Mouse (Mus musculus): ENCODE measurements around the gene Ubash3a. TPM values are rescaled to one million over a fixed set of nuclear protein-coding genes. Genes with fewer than 3 reads are reported as not detected.

Ubash3a gene
- polyA plus RNA-seq, 1 experiment from 2014 or later: 0.50 TPM

DNA sequence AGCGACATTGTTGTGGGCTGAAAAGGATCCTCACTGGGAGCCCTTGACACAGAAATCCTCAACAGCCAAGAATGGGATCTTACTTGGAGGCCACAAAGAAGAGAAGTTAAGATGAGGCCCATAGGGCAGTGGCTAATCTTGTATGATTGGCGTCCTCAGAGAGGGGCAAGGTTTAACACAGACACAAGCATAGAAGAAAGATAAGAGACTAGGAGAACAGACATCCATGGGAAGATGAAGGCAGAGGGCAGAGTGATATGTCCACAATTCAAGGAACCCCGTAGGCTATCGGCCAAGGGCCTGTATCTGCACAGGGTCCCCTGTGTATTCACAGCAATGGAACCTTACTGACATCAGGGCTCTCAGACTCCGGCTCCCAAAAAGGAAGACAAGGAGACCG, 12.5 kb upstream of the Ubash3a start:
- no peak overlapping the region for H3K27ac ChIP-seq (replicated peaks in 1 of 2; ENCODE audit: control insufficient read depth in 1 of 2, insufficient read depth in 1 of 2, low read depth in 2 of 2, low read length in 2 of 2)
- H3K9me3 ChIP-seq (ENCODE audit: control insufficient read depth, low read length): no peaks in the 10 kb centered on the region
- no peaks in the 10 kb centered on the region for H3K27me3 ChIP-seq (ENCODE audit: control insufficient read depth, insufficient read depth, low read length)
- no peak overlapping the region for H3K4me3 ChIP-seq (ENCODE audit: control insufficient read depth in 1 of 2, insufficient read depth in 1 of 2, low read depth in 1 of 2, low read length in 2 of 2)
- WGBS: 71% methylated on average over 6 of the region's 6 CpGs
- H3K36me3 ChIP-seq (ENCODE audit: control insufficient read depth, insufficient read depth, low read length): no peaks in the 10 kb centered on the region
- H3K4me1 ChIP-seq (ENCODE audit: control insufficient read depth in 2 of 2, insufficient read depth in 2 of 2, low read length in 2 of 2): no peaks in the 10 kb centered on the region
- no peak overlapping the region for H3K9ac ChIP-seq (ENCODE audit: low read length)
- H3K4me2 ChIP-seq (ENCODE audit: low read length): no peak overlapping the region
- ATAC-seq (ENCODE audit: insufficient number of reproducible peaks, insufficient read depth, low FRiP score, low read depth): no peak

DNA sequence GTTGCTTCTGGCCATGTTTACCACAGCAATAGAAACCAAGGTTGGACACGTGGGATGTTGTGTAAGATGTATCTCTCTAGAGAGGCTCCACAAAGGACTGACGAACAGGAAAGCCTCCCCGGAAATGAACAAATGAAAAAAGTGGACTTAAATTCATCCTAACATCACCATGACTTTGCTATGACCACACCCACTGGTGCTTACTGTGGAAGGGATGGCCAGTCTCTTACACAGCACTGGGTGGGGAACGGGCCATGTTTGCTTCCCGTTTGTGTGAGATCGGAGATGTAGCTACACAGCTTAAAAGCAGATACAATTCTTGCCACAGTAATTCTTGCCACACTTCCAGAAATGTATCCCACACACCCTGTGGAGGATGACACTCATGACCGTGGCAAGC, 11.4 kb upstream of the Ubash3a start:
- ATAC-seq (ENCODE audit: insufficient number of reproducible peaks, insufficient read depth, low FRiP score, low read depth): no peak
- Histone ChIP-seq H3K4me1 (ENCODE audit: control insufficient read depth in 2 of 2, insufficient read depth in 2 of 2, low read length in 2 of 2) (no peaks in the 10 kb centered on the region), H3K9me3 (ENCODE audit: control insufficient read depth, low read length) (no peaks in the 10 kb centered on the region), H3K4me2 (ENCODE audit: low read length) (no peak overlapping the region), H3K9ac (ENCODE audit: low read length) (no peak overlapping the region), H3K4me3 (ENCODE audit: control insufficient read depth in 1 of 2, insufficient read depth in 1 of 2, low read depth in 1 of 2, low read length in 2 of 2) (no peak overlapping the region), H3K36me3 (ENCODE audit: control insufficient read depth, insufficient read depth, low read length) (no peaks in the 10 kb centered on the region), H3K27me3 (ENCODE audit: control insufficient read depth, insufficient read depth, low read length) (no peaks in the 10 kb centered on the region), H3K27ac (replicated peaks in 1 of 2; ENCODE audit: control insufficient read depth in 1 of 2, insufficient read depth in 1 of 2, low read depth in 2 of 2, low read length in 2 of 2) (no peak overlapping the region)
- 82% methylated on average over 7 of the region's 7 CpGs for WGBS

DNA sequence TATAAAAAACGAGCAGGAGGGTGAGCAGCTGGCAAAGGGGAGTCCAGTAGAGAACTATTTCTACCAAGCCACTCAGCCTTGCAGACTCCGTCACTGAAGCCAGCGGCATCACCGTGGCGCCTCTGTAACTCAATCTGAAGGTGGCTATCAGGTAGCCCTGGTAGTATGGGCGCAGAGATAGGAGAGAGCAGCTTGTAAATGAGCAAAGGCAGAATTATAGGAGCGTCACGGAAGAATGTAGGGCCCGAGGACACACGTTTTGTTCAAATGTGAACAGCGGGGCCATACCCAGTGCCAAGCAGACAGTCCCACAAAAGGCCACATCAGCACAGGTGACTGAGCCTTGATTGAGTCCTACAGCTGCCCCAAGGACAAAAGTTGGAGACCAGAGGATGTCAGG, 8.8 kb upstream of the Ubash3a start, which contains the start of gene Tmprss3:
Gene Tmprss3 (minus strand): TSS at position 101 of the 400 bp plus-strand sequence.
- no peak within 1 kb of the TSS for H3K4me3 ChIP-seq (ENCODE audit: control insufficient read depth in 1 of 2, insufficient read depth in 1 of 2, low read depth in 1 of 2, low read length in 2 of 2)
- no peak within 1 kb of the TSS for H3K4me2 ChIP-seq (ENCODE audit: low read length)
- no peak within 1 kb of the TSS for H3K27ac ChIP-seq (replicated peaks in 1 of 2; ENCODE audit: control insufficient read depth in 1 of 2, insufficient read depth in 1 of 2, low read depth in 2 of 2, low read length in 2 of 2)
- WGBS: 81% methylated on average over 11 of the region's 11 CpGs
- no peak within 1 kb of the TSS for H3K9ac ChIP-seq (ENCODE audit: low read length)
- no peaks in the 10 kb centered on the region for H3K36me3 ChIP-seq (ENCODE audit: control insufficient read depth, insufficient read depth, low read length)
- H3K27me3 ChIP-seq (ENCODE audit: control insufficient read depth, insufficient read depth, low read length): no peaks in the 10 kb centered on the region
- ATAC-seq (ENCODE audit: insufficient number of reproducible peaks, insufficient read depth, low FRiP score, low read depth): no peak
- H3K9me3 ChIP-seq (ENCODE audit: control insufficient read depth, low read length): no peaks in the 10 kb centered on the region
- H3K4me1 ChIP-seq (ENCODE audit: control insufficient read depth in 2 of 2, insufficient read depth in 2 of 2, low read length in 2 of 2): no peaks in the 10 kb centered on the region

DNA sequence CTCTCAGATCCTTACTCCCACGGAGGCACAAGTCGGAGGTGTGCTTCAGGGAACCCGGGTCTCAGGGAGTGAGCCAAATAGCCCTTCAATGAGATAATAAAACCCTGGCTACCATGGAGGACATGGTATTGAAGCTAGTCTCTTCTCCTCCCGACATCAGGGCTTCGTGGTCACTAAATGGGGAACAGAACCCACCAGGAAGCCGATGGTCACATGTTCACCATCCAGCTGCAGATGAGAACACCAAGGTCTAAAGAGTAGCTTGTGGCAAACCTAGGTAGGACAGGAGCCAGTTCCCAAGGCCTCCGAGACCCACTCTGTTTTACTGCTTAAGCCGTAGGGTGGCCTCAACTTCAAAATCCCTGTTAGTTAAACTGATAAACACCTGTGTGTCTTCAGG, 981 bp downstream of the Ubash3a start:
- H3K9ac ChIP-seq (ENCODE audit: low read length): no peak overlapping the region
- H3K27me3 ChIP-seq (ENCODE audit: control insufficient read depth, insufficient read depth, low read length): no peaks in the 10 kb centered on the region; the same call in 1 of the 2 replicates
- H3K4me2 ChIP-seq (ENCODE audit: low read length): no peak overlapping the region
- H3K36me3 ChIP-seq (ENCODE audit: control insufficient read depth, insufficient read depth, low read length): no peaks in the 10 kb centered on the region
- no peak overlapping the region for H3K4me3 ChIP-seq (ENCODE audit: control insufficient read depth in 1 of 2, insufficient read depth in 1 of 2, low read depth in 1 of 2, low read length in 2 of 2)
- ATAC-seq (ENCODE audit: insufficient number of reproducible peaks, insufficient read depth, low FRiP score, low read depth): no peak
- H3K4me1 ChIP-seq (ENCODE audit: control insufficient read depth in 2 of 2, insufficient read depth in 2 of 2, low read length in 2 of 2): peaks cover 0 to 2% of the 10 kb centered on the region in 2 experiments; a peak in 2 of 4 replicates
- H3K9me3 ChIP-seq (ENCODE audit: control insufficient read depth, low read length): no peaks in the 10 kb centered on the region
- no peak overlapping the region for H3K27ac ChIP-seq (replicated peaks in 1 of 2; ENCODE audit: control insufficient read depth in 1 of 2, insufficient read depth in 1 of 2, low read depth in 2 of 2, low read length in 2 of 2)
- WGBS: 81% methylated on average over 8 of the region's 8 CpGs

DNA sequence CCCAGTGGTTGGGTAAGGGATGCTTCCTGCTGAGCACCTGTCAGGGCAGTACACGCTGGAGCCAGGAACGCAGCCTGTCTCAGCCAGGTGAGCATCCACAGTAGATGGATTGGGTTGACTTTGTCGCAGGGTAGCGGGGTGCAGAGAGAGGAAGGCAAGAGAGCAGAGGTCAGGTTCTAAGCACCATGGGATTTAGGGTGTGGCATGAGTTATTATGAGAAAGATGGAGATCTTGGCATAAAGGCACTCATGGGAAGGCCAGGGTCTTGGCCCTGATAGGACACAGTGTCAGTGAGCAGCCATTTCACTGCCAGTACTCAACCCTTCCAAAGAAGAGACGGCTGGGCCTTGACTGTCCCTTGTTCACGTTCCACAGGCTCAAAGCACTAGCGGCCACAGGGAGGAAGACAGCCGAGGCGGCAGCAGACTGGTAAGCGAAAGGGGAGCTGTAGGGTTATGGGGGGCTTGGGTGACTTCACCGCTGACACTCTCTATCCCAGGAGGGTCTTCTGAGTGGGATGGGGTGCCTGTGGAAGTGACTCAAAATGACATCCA, 1.8 kb downstream of the Ubash3a start:
- Histone ChIP-seq H3K4me2 (ENCODE audit: low read length) (no peak overlapping the region), H3K4me3 (ENCODE audit: control insufficient read depth in 1 of 2, insufficient read depth in 1 of 2, low read depth in 1 of 2, low read length in 2 of 2) (no peak overlapping the region), H3K36me3 (ENCODE audit: control insufficient read depth, insufficient read depth, low read length) (no peaks in the 10 kb centered on the region), H3K4me1 (ENCODE audit: control insufficient read depth in 2 of 2, insufficient read depth in 2 of 2, low read length in 2 of 2) (peaks cover 0 to 2% of the 10 kb centered on the region in 2 experiments; a peak in 2 of 4 replicates), H3K27ac (replicated peaks in 1 of 2; ENCODE audit: control insufficient read depth in 1 of 2, insufficient read depth in 1 of 2, low read depth in 2 of 2, low read length in 2 of 2) (no peak overlapping the region), H3K9me3 (ENCODE audit: control insufficient read depth, low read length) (no peaks in the 10 kb centered on the region), H3K27me3 (ENCODE audit: control insufficient read depth, insufficient read depth, low read length) (no peaks in the 10 kb centered on the region; the same call in 1 of the 2 replicates), H3K9ac (ENCODE audit: low read length) (no peak overlapping the region)
- 88% methylated on average over 11 of the region's 11 CpGs for WGBS
- ATAC-seq (ENCODE audit: insufficient number of reproducible peaks, insufficient read depth, low FRiP score, low read depth): no peak

DNA sequence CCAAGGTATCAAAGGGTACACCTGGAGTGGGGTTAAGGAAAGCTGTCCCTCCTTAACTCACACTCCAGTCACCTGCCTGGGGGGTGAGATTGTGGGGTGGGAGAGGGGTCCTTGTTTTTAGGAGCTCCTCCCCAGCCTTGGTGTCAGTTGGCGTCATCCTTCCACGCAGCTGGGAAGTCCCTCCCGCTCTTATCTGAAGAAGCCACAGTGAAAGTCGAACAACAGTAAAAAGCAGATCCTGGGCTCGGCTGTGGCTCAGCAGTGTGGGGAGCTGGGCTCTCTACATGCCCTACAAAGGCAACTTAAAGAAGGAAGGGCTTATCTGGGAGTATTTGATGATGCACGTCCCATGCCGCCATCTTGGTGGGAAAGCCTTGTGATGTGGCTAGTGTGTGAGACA, 2.6 kb downstream of the Ubash3a start:
- Histone ChIP-seq H3K27me3 (ENCODE audit: control insufficient read depth, insufficient read depth, low read length) (no peaks in the 10 kb centered on the region; the same call in 1 of the 2 replicates), H3K9me3 (ENCODE audit: control insufficient read depth, low read length) (no peaks in the 10 kb centered on the region), H3K36me3 (ENCODE audit: control insufficient read depth, insufficient read depth, low read length) (no peaks in the 10 kb centered on the region), H3K4me2 (ENCODE audit: low read length) (no peak overlapping the region), H3K27ac (replicated peaks in 1 of 2; ENCODE audit: control insufficient read depth in 1 of 2, insufficient read depth in 1 of 2, low read depth in 2 of 2, low read length in 2 of 2) (no peak overlapping the region), H3K9ac (ENCODE audit: low read length) (no peak overlapping the region), H3K4me3 (ENCODE audit: control insufficient read depth in 1 of 2, insufficient read depth in 1 of 2, low read depth in 1 of 2, low read length in 2 of 2) (no peak overlapping the region), H3K4me1 (ENCODE audit: control insufficient read depth in 2 of 2, insufficient read depth in 2 of 2, low read length in 2 of 2) (peaks cover 0 to 2% of the 10 kb centered on the region in 2 experiments; a peak in 2 of 4 replicates)
- 56% methylated on average over 7 of the region's 7 CpGs for WGBS
- no peak for ATAC-seq (ENCODE audit: insufficient number of reproducible peaks, insufficient read depth, low FRiP score, low read depth)

DNA sequence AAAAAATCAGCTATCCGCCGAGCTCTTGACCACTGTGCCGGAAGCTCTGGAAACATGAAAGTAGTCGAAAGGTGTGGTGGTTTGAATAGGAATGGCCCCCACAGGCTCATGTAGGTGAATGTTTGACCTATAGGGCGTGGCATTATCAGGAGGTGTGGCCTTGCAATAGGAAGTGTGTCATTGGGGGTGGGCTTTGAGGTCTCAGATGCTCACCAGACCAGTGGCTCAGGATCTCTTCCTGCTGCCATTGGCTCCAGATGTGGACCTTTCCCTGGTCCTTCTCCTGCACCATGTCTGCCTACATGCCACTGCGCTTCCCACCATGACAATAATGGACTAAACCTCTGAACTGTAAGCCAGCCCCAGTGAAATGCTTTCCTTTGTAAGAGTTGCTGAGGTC, 4.2 kb downstream of the Ubash3a start:
- Histone ChIP-seq H3K4me3 (ENCODE audit: control insufficient read depth in 1 of 2, insufficient read depth in 1 of 2, low read depth in 1 of 2, low read length in 2 of 2) (no peak overlapping the region), H3K36me3 (ENCODE audit: control insufficient read depth, insufficient read depth, low read length) (no peaks in the 10 kb centered on the region), H3K9me3 (ENCODE audit: control insufficient read depth, low read length) (no peaks in the 10 kb centered on the region), H3K4me1 (ENCODE audit: control insufficient read depth in 2 of 2, insufficient read depth in 2 of 2, low read length in 2 of 2) (peaks cover 0 to 2% of the 10 kb centered on the region in 2 experiments; a peak in 2 of 4 replicates), H3K27me3 (ENCODE audit: control insufficient read depth, insufficient read depth, low read length) (no peaks in the 10 kb centered on the region; the same call in 1 of the 2 replicates), H3K4me2 (ENCODE audit: low read length) (no peak overlapping the region), H3K27ac (replicated peaks in 1 of 2; ENCODE audit: control insufficient read depth in 1 of 2, insufficient read depth in 1 of 2, low read depth in 2 of 2, low read length in 2 of 2) (no peak overlapping the region), H3K9ac (ENCODE audit: low read length) (no peak overlapping the region)
- WGBS: 87% methylated on average over 6 of the region's 6 CpGs
- ATAC-seq (ENCODE audit: insufficient number of reproducible peaks, insufficient read depth, low FRiP score, low read depth): no peak
